Mouse (Mus musculus) embryonic fibroblast, embryonic 13.5 days (primary cell): ENCODE measurements around the gene Mpc1.
A peak's percentile ranks its signal among the peaks of the same experiment; 100 is the strongest.

Experiments
- CTCF ChIP-seq: IDR thresholded peaks from 2 replicates; pipeline ENCODE4 v1.5.1; 2011; ENCODE audit warnings: mild to moderate bottlenecking, control low read depth, low read length, moderate library complexity, borderline replicate concordance; ENCODE audit not compliant: insufficient read depth
- POLR2A ChIP-seq: IDR thresholded peaks from 2 replicates; pipeline ENCODE4 v1.6.1; 2011; ENCODE audit warnings: low read depth, mild to moderate bottlenecking, control low read depth, low read length, moderate library complexity

GRCm38 (mm10) chr17:8310838-8311614 is 28.3 kb downstream of the Mpc1 start, which contains the start of gene Sft2d1:
- TF ChIP-seq POLR2A: peak; percentile 95
- TF ChIP-seq CTCF: no peak
